In genomic region chr11:107479862-107480203, GRCm38 (mm10) we compare ENCODE assay signal across 7 mouse cellular contexts. TPM values are rescaled to one million over a fixed set of nuclear protein-coding genes. Genes with fewer than 3 reads are reported as not detected.
DNase-seq lines count a peak whose midpoint lies in the region; ATAC-seq lines count a peak whose summit lies in the region.

No protein-coding gene starts in this region.

- no peak for DNase-seq in forebrain, embryonic 11.5 days (ENCODE audit: low spot score)
- DNase-seq in left cerebral cortex, postnatal 14 days (ENCODE audit: low spot score in 2 of 2) = no peak
- no peak for DNase-seq in urinary bladder, adult 18-20 months (ENCODE audit: low spot score in 2 of 2)

- peak overlapping the region; percentile 88 for H3K9ac ChIP-seq in forebrain, embryonic 11.5 days (ENCODE audit: low read length)
- peak overlapping the region; percentile 98 for H3K9ac ChIP-seq in limb, embryonic 13.5 days
- peak overlapping the region; percentile 89 for H3K9ac ChIP-seq in stomach, embryonic 15.5 days

- H3K4me3 ChIP-seq in megakaryocyte, embryonic 14.5 days (replicated peaks) = peak overlapping the region; percentile 100
- H3K4me3 ChIP-seq in forebrain, embryonic 11.5 days (ENCODE audit: low read depth, low read length) = peak overlapping the region; percentile 82
- H3K4me3 ChIP-seq in limb, embryonic 13.5 days = peak overlapping the region; percentile 87
- peak overlapping the region; percentile 91 for H3K4me3 ChIP-seq in stomach, embryonic 15.5 days (replicated peaks)

- peaks cover 19% of the 10 kb centered on the region for H3K36me3 ChIP-seq in megakaryocyte, embryonic 14.5 days (replicated peaks; ENCODE audit: low read length)
- H3K36me3 ChIP-seq in forebrain, embryonic 11.5 days (ENCODE audit: control insufficient read depth, insufficient read depth, low read length) = no peaks in the 10 kb centered on the region
- peaks cover 7% of the 10 kb centered on the region; the same call in 1 of the 2 replicates for H3K36me3 ChIP-seq in limb, embryonic 13.5 days
- 0 out of 2 replicates have a peak, but pooled peaks cover 2% of the 10 kb centered on the region for H3K36me3 ChIP-seq in stomach, embryonic 15.5 days

- peak overlapping the region; percentile 93 for H3K4me2 ChIP-seq in forebrain, embryonic 11.5 days (ENCODE audit: low read depth, low read length, severe bottlenecking)
- H3K4me2 ChIP-seq in limb, embryonic 13.5 days (replicated peaks) = peak overlapping the region; percentile 95
- peak overlapping the region; percentile 60 for H3K4me2 ChIP-seq in stomach, embryonic 15.5 days

- intact Hi-C loops in left cerebral cortex, postnatal 14 days (cut with DNase I) = no loop called here

- H3K27me3 ChIP-seq in megakaryocyte, embryonic 14.5 days (replicated peaks) = no peaks in the 10 kb centered on the region
- no peaks in the 10 kb centered on the region for H3K27me3 ChIP-seq in forebrain, embryonic 11.5 days (ENCODE audit: control insufficient read depth, insufficient read depth, low read length)
- no peaks in the 10 kb centered on the region for H3K27me3 ChIP-seq in limb, embryonic 13.5 days
- no peaks in the 10 kb centered on the region for H3K27me3 ChIP-seq in stomach, embryonic 15.5 days (replicated peaks)

- peaks cover 44% of the 10 kb centered on the region for H3K4me1 ChIP-seq in megakaryocyte, embryonic 14.5 days
- H3K4me1 ChIP-seq in forebrain, embryonic 11.5 days (replicated peaks; ENCODE audit: control insufficient read depth, insufficient read depth, low read length) = 0 out of 2 replicates have a peak, but pooled peaks cover 4% of the 10 kb centered on the region
- H3K4me1 ChIP-seq in limb, embryonic 13.5 days = peaks cover 18% of the 10 kb centered on the region
- H3K4me1 ChIP-seq in stomach, embryonic 15.5 days = peaks cover 14% of the 10 kb centered on the region; the same call in 1 of the 2 replicates

- WGBS in forebrain, embryonic 11.5 days = 4% methylated on average over 10 of the region's 10 CpGs
- WGBS in limb, embryonic 13.5 days = 1% methylated on average over 10 of the region's 10 CpGs
- 0% methylated on average over 10 of the region's 10 CpGs for WGBS in stomach, embryonic 15.5 days

- H3K9me3 ChIP-seq in megakaryocyte, embryonic 14.5 days = no peaks in the 10 kb centered on the region
- H3K9me3 ChIP-seq in forebrain, embryonic 11.5 days (ENCODE audit: control insufficient read depth, low read length) = no peaks in the 10 kb centered on the region
- H3K9me3 ChIP-seq in limb, embryonic 13.5 days = no peaks in the 10 kb centered on the region
- H3K9me3 ChIP-seq in stomach, embryonic 15.5 days = no peaks in the 10 kb centered on the region

- H3K27ac ChIP-seq in forebrain, embryonic 11.5 days (ENCODE audit: low read depth, low read length) = no peak overlapping the region
- H3K27ac ChIP-seq in limb, embryonic 13.5 days = peak overlapping the region; percentile 76
- H3K27ac ChIP-seq in stomach, embryonic 15.5 days = peak overlapping the region; percentile 82

- ATAC-seq in megakaryocyte, adult 5-6 weeks (ENCODE audit: poor library complexity, severe bottlenecking) = no peak
- ATAC-seq in forebrain, embryonic 11.5 days (replicated peaks; ENCODE audit: low FRiP score) = no peak
- no peak for ATAC-seq in limb, embryonic 13.5 days (ENCODE audit: low FRiP score, low read depth)
- ATAC-seq in stomach, embryonic 15.5 days (ENCODE audit: insufficient read depth, low FRiP score, low read depth) = no peak

RNA-seq across cellular contexts. Expression of gene Psmd12, which starts 0.5 kb away (rescaled TPM):
- 5.1 and 28.0 TPM in 2 replicates for polyA plus RNA-seq in megakaryocyte, embryonic 14.5 days (2012; ENCODE audit: insufficient read depth, low replicate concordance)
- 55.9 and 65.5 TPM in 2 replicates for total RNA-seq in megakaryocyte, adult 5-6 weeks (2015)
- 86.4 and 86.6 TPM in 2 replicates for total RNA-seq in megakaryocyte, adult 5-6 weeks (2017)
- polyA plus RNA-seq in forebrain, embryonic 11.5 days (2014; fragmentation: Nextera tagmentation; extraction: Ambion mirVana) = 213 and 218 TPM in 2 replicates
- 175 and 178 TPM in 2 replicates for polyA plus RNA-seq in limb, embryonic 13.5 days (2015; fragmentation: Nextera tagmentation; extraction: Ambion mirVana)
- 160 and 174 TPM in 2 replicates for polyA plus RNA-seq in stomach, embryonic 15.5 days (2015; fragmentation: Nextera tagmentation; extraction: Ambion mirVana)
- 10 to 100 TPM; 71.8 to 73.6 TPM for total RNA-seq in left cerebral cortex, postnatal 14 days (2021)

RNA-seq across cellular contexts. Expression of gene Pitpnc1, which starts 9.3 kb away (rescaled TPM):
- 1.4 and 5.1 TPM in 2 replicates for polyA plus RNA-seq in megakaryocyte, embryonic 14.5 days (2012; ENCODE audit: insufficient read depth, low replicate concordance)
- 14.5 and 15.4 TPM in 2 replicates for total RNA-seq in megakaryocyte, adult 5-6 weeks (2015)
- total RNA-seq in megakaryocyte, adult 5-6 weeks (2017) = 8.5 and 11.7 TPM in 2 replicates
- polyA plus RNA-seq in forebrain, embryonic 11.5 days (2014; fragmentation: Nextera tagmentation; extraction: Ambion mirVana) = 34.2 and 35.7 TPM in 2 replicates
- polyA plus RNA-seq in limb, embryonic 13.5 days (2015; fragmentation: Nextera tagmentation; extraction: Ambion mirVana) = 39.4 and 40.5 TPM in 2 replicates
- polyA plus RNA-seq in stomach, embryonic 15.5 days (2015; fragmentation: Nextera tagmentation; extraction: Ambion mirVana) = 14.0 and 15.2 TPM in 2 replicates
- 10 to 100 TPM; 61.1 to 64.3 TPM for total RNA-seq in left cerebral cortex, postnatal 14 days (2021)
